Mouse (Mus musculus) WW6 (cell line): ENCODE results near the gene Usp29.
A peak's percentile ranks its signal among the peaks of the same experiment; 100 is the strongest.
"Not testable (repeated sequence)": the region's sequence is repeated elsewhere in the genome, so short reads cannot be mapped to it uniquely, and the experiment has no call there.

Experiments
- DNase-seq: peaks from one replicate; pipeline ENCODE4 v3.0.0-alpha.2; 2013; ENCODE audit warnings: low read depth, low spot score

The Usp29 gene

GRCm38 (mm10) chr7:6874448-6874847 lies 144.1 kb downstream of the Usp29 start:
- no peak for DNase-seq

- DNase-seq = no peak
Observed at GRCm38 (mm10) chr7:6878202-6878601, 147.8 kb downstream of the Usp29 start.

- not testable (repeated sequence) for DNase-seq
Observed at GRCm38 (mm10) chr7:6878849-6879248, 148.5 kb downstream of the Usp29 start.

- DNase-seq = no peak
Observed at GRCm38 (mm10) chr7:6879512-6880164, 149.3 kb downstream of the Usp29 start.

- not testable (repeated sequence) for DNase-seq
Observed at GRCm38 (mm10) chr7:6880918-6881317, 150.5 kb downstream of the Usp29 start.

GRCm38 (mm10) chr7:6881473-6882046 lies 151.2 kb downstream of the Usp29 start:
- no peak for DNase-seq

GRCm38 (mm10) chr7:6883376-6884147 lies 153.2 kb downstream of the Usp29 start:
- DNase-seq = no peak

- DNase-seq = no peak
Observed at GRCm38 (mm10) chr7:6885416-6885815, 155.0 kb downstream of the Usp29 start.

- DNase-seq = no peak
Observed at GRCm38 (mm10) chr7:6886896-6887295, 156.5 kb downstream of the Usp29 start.

- DNase-seq = no peak
Observed at GRCm38 (mm10) chr7:6889871-6890270, 159.5 kb downstream of the Usp29 start.

GRCm38 (mm10) chr7:6891206-6891605 lies 160.8 kb downstream of the Usp29 start:
- no peak for DNase-seq

GRCm38 (mm10) chr7:6897021-6897420 lies 166.6 kb downstream of the Usp29 start:
- DNase-seq = not testable (repeated sequence)

- DNase-seq = no peak
Observed at GRCm38 (mm10) chr7:6900672-6901071, 170.3 kb downstream of the Usp29 start.

GRCm38 (mm10) chr7:6903489-6903888 lies 173.1 kb downstream of the Usp29 start:
- no peak for DNase-seq

- DNase-seq = no peak
Observed at GRCm38 (mm10) chr7:6910527-6910926, 180.1 kb downstream of the Usp29 start.

- no peak for DNase-seq
Observed at GRCm38 (mm10) chr7:6911731-6912130, 181.4 kb downstream of the Usp29 start.

GRCm38 (mm10) chr7:6913439-6914380 lies 183.3 kb downstream of the Usp29 start:
- DNase-seq = no peak

- DNase-seq = no peak
Observed at GRCm38 (mm10) chr7:6917126-6917525, 186.7 kb downstream of the Usp29 start.

GRCm38 (mm10) chr7:6918267-6918666 lies 187.9 kb downstream of the Usp29 start:
- peak; percentile 57 for DNase-seq

- DNase-seq = no peak
Observed at GRCm38 (mm10) chr7:6919131-6919870, 188.9 kb downstream of the Usp29 start.

GRCm38 (mm10) chr7:6923515-6923914 lies 193.1 kb downstream of the Usp29 start:
- DNase-seq = no peak
